Mouse (Mus musculus) olfactory bulb, adult 2 months (tissue): ENCODE data around the gene Kcnab3. TPM values are rescaled to one million over a fixed set of nuclear protein-coding genes. Genes with fewer than 3 reads are reported as not detected.
A peak's percentile ranks its signal among the peaks of the same experiment; 100 is the strongest.

Experiments
- H3K27ac ChIP-seq: fragments of 200-500 bp; 2 replicates; pipeline ENCODE4 v1.5.1; 2012; ENCODE audit warnings: low read depth, low read length; ENCODE audit not compliant: insufficient read depth
- H3K4me1 ChIP-seq: fragments of 200-500 bp; 2 replicates; pipeline ENCODE4 v1.6.1; 2012; ENCODE audit warnings: low read length; ENCODE audit not compliant: control insufficient read depth, insufficient read depth
- H3K4me3 ChIP-seq: fragments of 200-500 bp; 2 replicates; pipeline ENCODE4 v1.5.1; 2012; ENCODE audit warnings: mild to moderate bottlenecking, low read depth, low read length, moderate library complexity; ENCODE audit not compliant: insufficient read depth
- CTCF ChIP-seq: fragments of 200-500 bp; IDR thresholded peaks from 2 replicates; pipeline ENCODE4 v1.5.1; 2012; ENCODE audit warnings: low read depth, mild to moderate bottlenecking, low read length, moderate library complexity; ENCODE audit not compliant: insufficient read depth
- POLR2A ChIP-seq: fragments of 200-500 bp; IDR thresholded peaks from 2 replicates; pipeline ENCODE4 v1.6.1; 2012; ENCODE audit warnings: mild to moderate bottlenecking, low read depth, low read length, moderate library complexity; ENCODE audit not compliant: insufficient read depth
- WGBS: fragments of 180-500 bp; shearing (Covaris S2); methylation state at CpG from one replicate; pipeline ENCODE4 v1.1.7; 2018; 5-methylcytosine and 5-hydroxymethylcytosine counted together
- polyA plus RNA-seq: library from polyadenylated mRNA; stranded (reverse); fragments of >200 nt; gene quantifications from 2 replicates; pipeline ENCODE4 v1.2.4, GENCODE M21; 2012; ENCODE audit warnings: low replicate concordance; ENCODE audit not compliant: missing spikeins, insufficient read depth, insufficient read length

The Kcnab3 gene
- polyA plus RNA-seq, 1 experiment: not detected

- 1% methylated on average over 22 of the region's 22 CpGs for WGBS
- Histone ChIP-seq H3K27ac (peak overlapping the region; percentile 98), H3K4me1 (peaks cover 44% of the 10 kb centered on the region), H3K4me3 (peak overlapping the region; percentile 65)
- TF ChIP-seq CTCF: no peak
- no peak for TF ChIP-seq POLR2A
These were observed 41.7 kb downstream of the Kcnab3 start for GRCm38 (mm10) chr11:69367616-69368355.

GRCm38 (mm10) chr11:69368356-69369214 lies 42.5 kb downstream of the Kcnab3 start:
- WGBS: under 1% methylated on average over 74 of the region's 106 CpGs
- peak overlapping the region; percentile 98 for H3K27ac ChIP-seq
- TF ChIP-seq POLR2A: no peak
- H3K4me1 ChIP-seq: peaks cover 43% of the 10 kb centered on the region
- peak overlapping the region; percentile 65 for H3K4me3 ChIP-seq

GRCm38 (mm10) chr11:69369215-69369989 lies 43.3 kb downstream of the Kcnab3 start, which contains the start of gene Chd3:
Chd3 (minus strand) TSS chr11:69369406.
- Histone ChIP-seq H3K4me1 (peaks cover 38% of the 10 kb centered on the region), H3K4me3 (peak within 1 kb of the TSS; percentile 65), H3K27ac (peak within 1 kb of the TSS; percentile 98)
- WGBS: under 1% methylated on average over 13 of the region's 34 CpGs
- TF ChIP-seq POLR2A (no peak), CTCF (no peak)

GRCm38 (mm10) chr11:69369990-69370816 lies 44.1 kb downstream of the Kcnab3 start:
- H3K4me1 ChIP-seq: peaks cover 30% of the 10 kb centered on the region
- no peak for TF ChIP-seq CTCF
- no peak for TF ChIP-seq POLR2A

GRCm38 (mm10) chr11:69370817-69371215 lies 44.8 kb downstream of the Kcnab3 start:
- H3K27ac ChIP-seq: peak overlapping the region; percentile 10; the same call in 1 of the 2 replicates
- WGBS: 30% methylated on average over 9 of the region's 9 CpGs
- TF ChIP-seq CTCF (no peak), POLR2A (no peak)
- H3K4me3 ChIP-seq: no peak overlapping the region
- H3K4me1 ChIP-seq: peaks cover 23% of the 10 kb centered on the region

More at GRCm38 (mm10) chr11:69369990-69370816, 44.1 kb downstream of the Kcnab3 start:
- H3K4me3 ChIP-seq: no peak overlapping the region
- WGBS: 21% methylated on average over 2 of the region's 2 CpGs
- H3K27ac ChIP-seq: peak overlapping the region; percentile 48

GRCm38 (mm10) chr11:69371601-69372000 lies 45.5 kb downstream of the Kcnab3 start:
- H3K4me1 ChIP-seq: peaks cover 19% of the 10 kb centered on the region
- WGBS: 35% methylated on average over 12 of the region's 12 CpGs
- TF ChIP-seq POLR2A (no peak), CTCF (no peak)
- H3K4me3 ChIP-seq: no peak overlapping the region
- H3K27ac ChIP-seq: peak overlapping the region; percentile 10; the same call in 1 of the 2 replicates

- WGBS: 39% methylated on average over 12 of the region's 12 CpGs
- TF ChIP-seq POLR2A (no peak), CTCF (no peak)
- Histone ChIP-seq H3K4me1 (peaks cover 19% of the 10 kb centered on the region), H3K27ac (peak overlapping the region; percentile 10; the same call in 1 of the 2 replicates), H3K4me3 (no peak overlapping the region)
These were observed 46.2 kb downstream of the Kcnab3 start for GRCm38 (mm10) chr11:69372056-69372779.
